Mouse (Mus musculus) heart, adult 11 months (tissue): ENCODE data around the gene Ncor1.
"Not testable (repeated sequence)": the region's sequence is repeated elsewhere in the genome, so short reads cannot be mapped to it uniquely, and the experiment has no call there.

Experiments
- DNase-seq: peaks from one replicate; pipeline ENCODE4 v3.0.0; 2022

The Ncor1 gene

DNA sequence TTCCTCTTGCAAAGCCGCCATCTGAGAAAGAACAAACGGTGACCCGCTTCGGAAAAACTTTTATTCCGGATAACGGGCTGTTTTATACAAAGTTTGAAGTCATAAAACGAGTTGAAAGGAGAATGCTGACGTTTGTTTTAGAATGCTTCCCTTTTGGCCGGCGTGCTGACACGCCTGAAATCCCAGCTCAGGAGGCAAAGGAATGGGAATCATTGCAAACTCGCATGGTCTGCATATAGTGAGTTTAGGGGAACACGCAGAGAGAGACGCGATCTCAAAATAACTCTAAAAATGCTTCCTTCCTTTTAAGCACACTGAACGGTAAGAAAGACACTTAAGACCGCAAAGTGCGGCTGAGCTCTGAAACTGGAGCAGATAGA, 460 bp downstream of the Ncor1 start:
- no peak for DNase-seq

- peak; percentile 99 for DNase-seq
Observed at GRCm38 (mm10) chr11:62457241-62457890, 975 bp downstream of the Ncor1 start.

DNA sequence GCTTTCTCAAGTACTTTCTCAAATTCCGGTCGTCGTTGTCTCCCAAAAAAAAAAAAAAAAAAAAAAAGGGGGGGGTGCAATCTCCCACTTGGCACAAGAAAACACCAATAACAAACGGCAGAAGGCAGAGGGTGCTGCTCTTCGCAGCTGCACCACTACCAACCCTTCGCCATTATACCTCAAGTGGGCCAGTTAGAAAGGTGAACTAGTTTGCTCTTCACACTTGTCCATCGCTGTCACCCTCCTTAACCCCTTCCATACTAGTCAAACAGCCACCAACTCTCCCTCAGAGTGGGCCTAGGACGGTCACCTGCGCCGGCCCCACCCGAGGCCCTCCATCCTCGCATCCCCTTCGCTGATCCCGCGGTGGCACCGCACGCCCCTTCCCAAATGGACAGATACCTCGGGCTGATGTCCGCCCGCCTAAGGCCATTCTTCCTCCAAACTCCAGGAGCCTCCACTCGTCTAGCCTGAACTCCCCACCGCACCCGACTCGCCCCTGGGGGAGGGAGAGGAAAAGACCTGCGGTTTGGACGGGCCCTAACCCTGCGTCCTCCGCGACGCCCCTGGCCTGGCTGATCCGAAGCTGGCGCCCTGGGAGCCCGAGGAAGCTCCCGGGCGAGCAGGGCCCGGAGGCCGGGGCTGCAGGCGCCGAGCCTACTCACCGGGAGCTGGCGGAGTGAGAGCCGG, 1.7 kb downstream of the Ncor1 start:
- DNase-seq = peak; percentile 96

DNA sequence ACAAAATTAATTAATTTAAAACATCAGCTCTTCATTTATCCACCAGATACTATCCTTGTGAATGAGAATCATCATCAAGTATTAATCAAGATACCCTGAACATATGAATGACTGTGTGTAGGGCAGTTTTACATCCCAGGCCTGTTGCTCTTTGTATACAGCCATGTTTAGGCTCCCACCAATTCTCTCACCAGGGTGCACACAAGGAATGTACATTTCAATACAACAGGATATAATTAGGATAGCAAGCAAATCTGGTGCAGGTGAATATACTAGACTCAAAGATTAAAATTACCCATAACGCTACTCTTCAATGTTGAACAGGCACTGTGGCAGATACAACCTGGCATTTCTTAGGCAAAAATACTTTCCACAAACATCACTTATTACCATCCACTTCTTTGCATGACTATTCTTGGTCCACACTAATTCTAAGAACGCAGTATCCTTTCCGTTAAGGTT, 2.3 kb downstream of the Ncor1 start:
- peak; percentile 24 for DNase-seq

GRCm38 (mm10) chr11:62455193-62455592, 3.1 kb downstream of the Ncor1 start:
- no peak for DNase-seq

DNA sequence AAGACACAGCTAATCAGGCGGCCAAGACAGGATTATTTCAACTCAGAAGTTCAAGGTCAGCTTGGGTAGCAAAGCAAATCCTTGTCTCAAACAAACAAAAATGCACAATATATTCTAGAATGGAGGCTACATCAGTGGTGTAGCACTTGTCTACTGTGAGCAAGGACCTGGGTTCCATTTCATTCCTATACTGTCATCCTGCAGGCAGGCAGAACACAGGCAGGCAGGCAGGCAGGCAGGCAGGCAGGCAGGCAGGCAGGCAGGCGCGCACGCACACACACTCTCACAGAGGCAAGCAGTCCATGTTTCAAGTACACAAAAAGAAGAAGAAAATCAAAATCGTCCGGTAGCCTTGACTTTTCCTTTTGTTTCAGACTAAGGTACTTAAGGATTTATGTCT, 9.4 kb downstream of the Ncor1 start:
- no peak for DNase-seq

DNA sequence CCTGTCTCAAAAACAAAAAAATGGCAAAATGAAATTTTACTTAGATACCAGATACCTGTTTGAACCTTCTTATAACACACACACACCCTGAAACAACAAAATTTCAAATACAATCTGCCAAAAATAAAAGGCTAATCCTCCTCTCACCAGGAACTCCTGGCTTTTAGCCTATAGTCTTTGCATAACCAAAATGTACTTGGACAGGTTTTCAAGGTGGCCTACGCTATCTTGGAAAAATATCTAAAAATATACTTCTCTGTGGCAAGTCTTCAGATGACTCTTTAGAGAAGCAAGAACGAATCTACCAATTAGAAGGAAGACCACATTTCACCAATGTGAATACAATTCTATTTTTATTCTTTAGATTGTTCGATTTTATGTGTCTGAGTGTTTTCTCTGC, 12.5 kb downstream of the Ncor1 start:
- DNase-seq = no peak

- DNase-seq = no peak
Observed at GRCm38 (mm10) chr11:62440670-62441315, 17.5 kb downstream of the Ncor1 start.

- peak; percentile 61 for DNase-seq
Observed at GRCm38 (mm10) chr11:62432211-62432610, 26.1 kb downstream of the Ncor1 start.

DNA sequence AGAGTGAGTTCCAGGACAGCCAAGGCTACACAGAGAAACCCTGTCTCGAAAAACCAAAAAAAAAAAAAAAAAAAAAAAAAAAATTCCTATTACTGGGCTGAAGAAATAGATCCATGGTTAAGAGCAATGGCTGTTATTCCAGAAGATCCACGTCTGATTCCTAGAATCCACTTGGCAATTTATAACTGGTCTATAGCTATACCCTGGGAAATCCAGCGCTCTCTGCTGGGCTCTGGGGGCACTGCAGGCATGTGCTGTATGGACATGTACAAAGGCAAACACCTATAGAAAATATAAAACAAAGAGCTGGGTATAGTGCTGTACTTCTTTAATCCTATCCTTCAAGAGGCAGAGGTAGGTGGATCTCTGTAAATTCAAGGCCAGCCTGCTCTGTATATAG, 31.2 kb downstream of the Ncor1 start:
- peak; percentile 76 for DNase-seq

- DNase-seq = peak; percentile 86
Observed at GRCm38 (mm10) chr11:62426266-62426665, 32.1 kb downstream of the Ncor1 start.

GRCm38 (mm10) chr11:62424525-62424924, 33.8 kb downstream of the Ncor1 start:
- no peak for DNase-seq

DNA sequence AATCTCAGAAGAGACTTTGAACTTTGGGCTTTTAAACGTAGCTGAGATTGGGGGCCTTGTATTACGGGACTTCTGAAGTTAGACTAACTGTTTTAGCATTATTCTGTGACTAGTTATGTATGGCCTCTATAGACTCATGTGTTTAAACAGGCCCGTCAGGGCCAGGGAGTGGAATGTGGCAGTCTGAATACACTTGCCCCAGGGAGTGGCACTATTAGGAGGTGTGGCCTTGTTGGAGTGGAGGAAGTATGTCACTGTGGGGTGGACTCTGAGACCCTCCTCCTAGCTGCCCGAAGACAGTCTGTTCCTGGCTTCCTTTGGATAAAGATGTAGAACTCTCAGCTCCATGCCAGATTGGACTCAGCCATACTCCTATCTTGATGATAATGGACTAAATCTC, 43.3 kb downstream of the Ncor1 start:
- DNase-seq = peak; percentile 74

DNA sequence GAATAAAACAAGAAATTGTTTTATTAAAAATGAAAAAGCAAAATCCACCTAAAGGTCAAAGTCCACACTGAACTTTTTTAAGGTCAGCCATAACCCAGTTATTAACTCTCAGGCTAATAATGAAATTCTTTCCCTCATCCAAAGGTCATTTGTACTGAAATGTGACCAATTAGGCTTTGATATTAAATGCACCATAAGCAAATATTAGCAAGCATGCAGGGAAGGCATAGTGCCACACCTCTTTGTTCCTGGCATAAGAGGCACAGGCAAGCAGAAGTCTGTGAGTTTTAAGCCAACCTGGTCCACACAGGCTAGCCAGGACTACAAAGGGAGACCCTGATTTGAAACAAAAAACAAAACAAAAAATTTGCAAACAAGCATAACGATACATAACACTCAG, 48.7 kb downstream of the Ncor1 start:
- DNase-seq = peak; percentile 31

- DNase-seq = peak; percentile 58
Observed at GRCm38 (mm10) chr11:62408848-62409247, 49.5 kb downstream of the Ncor1 start.

DNA sequence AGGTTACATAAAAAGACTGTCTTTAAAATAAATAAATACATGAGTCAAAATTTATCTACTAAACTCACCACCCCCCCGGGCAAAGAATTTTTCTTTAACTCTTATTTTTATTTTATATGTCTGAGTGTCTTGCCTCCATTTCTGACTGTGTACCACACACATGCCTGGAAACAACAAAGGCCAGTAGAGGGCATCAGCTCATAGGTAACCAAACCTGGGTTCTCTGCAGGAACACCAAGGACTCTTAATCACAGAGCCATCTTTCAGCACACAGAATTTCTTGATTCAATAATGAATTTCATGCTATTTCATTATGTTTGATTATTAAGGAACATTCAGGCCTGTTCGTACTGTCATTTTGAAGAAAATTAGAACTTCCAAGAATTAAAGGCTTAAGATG, 61.9 kb downstream of the Ncor1 start:
- DNase-seq = no peak

- DNase-seq = no peak
Observed at GRCm38 (mm10) chr11:62388331-62388679, 70.0 kb downstream of the Ncor1 start.

- DNase-seq = no peak
Observed at GRCm38 (mm10) chr11:62387608-62388330, 70.6 kb downstream of the Ncor1 start.

DNA sequence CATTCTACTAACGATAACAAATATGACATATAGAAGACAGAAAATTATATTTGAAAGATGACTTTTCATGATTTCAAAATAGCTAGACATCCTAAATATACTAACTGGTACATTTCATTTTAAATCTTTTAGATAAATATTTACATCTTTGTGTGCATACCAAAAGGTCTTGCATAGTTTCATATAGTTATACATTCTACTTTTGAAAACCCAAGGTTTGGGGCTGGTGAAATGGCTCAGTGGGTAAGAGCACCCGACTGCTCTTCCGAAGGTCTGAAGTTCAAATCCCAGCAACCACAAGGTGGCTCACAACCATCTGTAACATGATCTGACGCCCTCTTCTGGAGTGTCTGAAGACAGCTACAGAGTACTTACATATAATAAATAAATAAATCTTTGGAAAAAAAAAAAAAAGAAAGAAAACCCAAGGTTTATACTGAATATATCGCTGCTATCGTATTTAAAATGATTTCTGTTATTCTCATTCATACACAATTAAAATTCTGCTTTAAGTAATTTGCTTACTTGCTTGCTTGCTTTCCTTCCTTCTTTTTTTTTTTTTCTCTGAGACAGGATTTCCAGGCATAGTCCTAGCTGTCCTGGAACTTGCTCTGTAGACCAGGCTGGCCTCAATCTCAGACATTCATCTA, 81.0 kb downstream of the Ncor1 start:
- not testable (repeated sequence) for DNase-seq

DNA sequence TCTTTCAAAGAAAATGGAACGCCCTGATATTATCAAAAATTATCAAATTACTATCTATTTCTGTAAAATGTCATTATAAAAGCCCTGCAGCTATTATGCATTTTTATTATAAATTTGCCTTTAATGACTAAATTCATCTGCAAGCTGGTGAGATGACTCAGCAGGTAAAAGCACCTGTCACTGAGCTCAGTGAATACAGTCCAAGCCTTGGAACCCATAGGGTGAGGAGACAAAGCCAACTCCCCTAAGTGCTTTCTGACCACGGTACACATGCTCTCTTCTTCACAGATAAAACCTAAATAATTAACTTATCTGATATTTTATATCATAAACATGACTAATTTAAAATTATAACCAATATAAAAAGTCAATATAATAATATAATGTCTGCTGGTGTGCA, 86.6 kb downstream of the Ncor1 start:
- DNase-seq = no peak

- DNase-seq = no peak
Observed at GRCm38 (mm10) chr11:62369924-62370323, 88.4 kb downstream of the Ncor1 start.

DNA sequence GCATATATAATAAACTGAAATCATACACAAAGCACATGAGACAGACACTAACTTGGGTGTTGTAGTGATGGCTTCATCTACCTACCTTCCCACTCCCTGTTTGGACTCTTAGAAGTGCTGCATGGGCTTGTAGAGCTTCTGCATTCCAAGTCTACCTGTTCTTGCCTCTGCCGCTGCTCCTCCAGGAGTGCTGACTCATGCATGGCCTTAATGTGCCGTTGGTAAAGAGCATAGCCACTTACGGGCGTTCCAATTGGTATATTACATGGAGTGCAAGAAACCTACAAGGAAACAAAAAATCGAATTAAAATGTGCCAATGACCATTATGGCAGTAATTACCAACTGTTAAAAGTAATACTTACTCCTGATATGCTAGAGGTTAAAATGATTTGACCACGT, 91.5 kb downstream of the Ncor1 start:
- DNase-seq = peak; percentile 39

- no peak for DNase-seq
Observed at GRCm38 (mm10) chr11:62355216-62355615, 103.1 kb downstream of the Ncor1 start.
